Mouse (Mus musculus) cerebellum, adult 11 months (tissue): Measurements from ENCODE around the gene Relb.
"Not testable (repeated sequence)": the region's sequence is repeated elsewhere in the genome, so short reads cannot be mapped to it uniquely, and the experiment has no call there.

Source experiments
- DNase-seq: peaks from one replicate; pipeline ENCODE4 v3.0.0; 2022

Gene Relb

DNA sequence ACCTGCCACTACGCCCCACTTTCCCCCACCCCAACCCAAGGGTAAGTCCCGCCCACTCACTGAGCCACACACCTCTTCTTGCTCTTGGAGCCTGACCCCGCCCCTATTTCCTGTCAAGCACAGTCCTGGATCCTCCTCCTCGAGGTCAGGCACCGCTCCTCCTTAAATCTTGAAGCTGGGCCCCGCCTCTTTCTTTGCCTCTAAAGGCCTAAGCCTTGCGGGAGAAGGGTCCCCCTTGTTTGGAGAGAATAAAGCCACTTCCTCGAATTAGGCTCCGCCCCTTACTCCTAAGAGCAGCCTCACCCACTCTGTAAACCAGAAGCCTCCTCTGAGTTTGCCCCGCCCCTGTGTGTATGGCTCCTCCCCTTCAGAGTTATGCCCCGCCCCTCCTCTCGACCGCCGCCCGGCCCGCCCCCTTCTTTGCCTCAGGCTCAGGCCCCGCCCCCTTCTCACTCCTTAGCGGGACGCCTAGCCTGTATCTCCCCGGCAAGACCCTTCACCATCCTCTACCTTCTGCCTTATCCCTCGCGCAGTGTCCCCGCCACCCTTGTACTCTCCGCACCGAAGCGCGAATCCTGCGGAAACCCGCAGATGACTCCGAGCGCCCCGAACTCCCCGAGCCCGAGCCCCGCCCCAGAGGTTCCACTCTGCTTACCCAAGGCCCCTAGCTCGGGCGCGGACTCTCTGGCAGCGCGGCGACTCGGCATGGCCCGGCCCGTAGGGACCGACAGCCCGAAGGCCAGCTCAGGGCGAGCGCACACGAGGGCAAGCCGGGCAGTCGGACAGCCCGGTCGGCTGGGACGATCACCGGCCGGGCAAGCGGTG lies 490 bp downstream of the Relb start:
- DNase-seq, result peak; percentile 75

DNA sequence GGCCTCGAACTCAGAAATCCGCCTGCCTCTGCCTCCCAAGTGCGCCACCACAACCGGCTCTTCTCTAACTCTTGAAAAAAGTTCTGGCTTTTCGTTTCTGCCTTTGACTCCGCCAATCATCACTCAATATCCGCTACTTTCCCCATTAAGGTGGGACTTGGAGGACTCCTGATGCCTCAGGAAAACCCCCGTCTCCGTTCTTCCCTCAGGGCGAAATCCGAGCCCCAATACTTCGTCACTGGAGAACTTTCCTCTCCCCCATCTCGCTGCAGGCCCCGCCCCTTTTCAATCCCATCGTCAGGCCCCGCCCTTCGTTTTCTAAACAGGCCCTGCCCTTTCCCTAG lies 1.1 kb downstream of the Relb start:
- DNase-seq, result no peak

DNA sequence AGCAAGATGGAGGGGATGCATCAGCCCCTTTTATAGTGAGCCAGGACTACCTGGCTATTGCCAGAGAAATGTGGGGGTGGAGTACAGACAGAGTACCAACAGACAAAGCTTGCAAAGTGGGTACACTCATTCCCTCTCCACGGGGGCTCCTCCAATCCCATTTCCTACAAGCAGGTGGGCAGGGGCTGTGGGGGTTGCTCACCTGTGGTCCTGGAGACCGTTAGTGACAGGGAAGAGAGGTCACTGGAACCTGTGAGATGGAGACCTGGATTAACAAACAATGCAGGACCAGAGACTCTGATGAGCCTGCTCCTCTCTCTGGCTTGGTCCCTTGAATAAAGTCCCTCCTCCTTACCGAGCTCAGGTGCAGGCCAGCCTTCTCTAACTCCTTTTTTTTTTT lies 1.5 kb downstream of the Relb start:
- no peak for DNase-seq

DNA sequence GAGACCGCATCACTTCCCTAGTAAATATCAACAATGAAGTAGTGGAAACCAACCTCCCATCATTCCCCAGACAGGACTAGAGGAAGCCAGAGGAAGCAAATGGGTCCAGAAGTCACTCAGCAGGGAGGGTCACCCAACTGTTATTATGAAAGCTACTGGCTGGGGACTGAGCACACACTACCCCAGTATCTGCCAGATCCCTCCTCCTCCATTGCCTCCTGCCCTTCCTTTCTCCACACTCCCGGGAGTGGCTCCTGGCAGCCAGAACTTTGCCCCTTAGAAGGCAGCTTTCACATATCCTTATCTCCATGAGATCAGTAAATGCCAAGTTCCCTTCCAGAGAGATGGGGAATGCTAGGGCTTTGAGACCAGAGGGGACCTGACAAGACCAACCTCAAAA lies 5.8 kb downstream of the Relb start:
- DNase-seq, result no peak

DNA sequence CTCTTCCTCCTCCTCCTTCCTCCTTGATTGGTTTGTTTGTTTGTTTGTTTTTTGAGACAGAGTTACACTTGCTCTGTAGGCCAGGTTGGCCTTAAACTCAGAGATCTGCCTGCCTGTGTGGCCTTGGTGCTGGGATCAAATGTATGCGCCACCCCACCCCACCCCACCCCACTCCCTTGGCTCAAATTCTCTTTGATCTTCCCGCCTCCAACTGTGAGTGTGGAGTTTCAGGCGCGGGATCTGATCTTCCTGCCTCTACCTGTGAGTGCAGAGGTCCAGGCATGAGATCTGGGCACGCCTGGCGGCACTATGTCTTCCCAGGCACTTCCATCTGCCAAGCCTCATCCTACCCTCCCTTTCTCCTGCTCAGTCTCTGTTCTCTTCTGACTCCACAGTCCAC lies 7.0 kb downstream of the Relb start:
- no peak for DNase-seq

DNA sequence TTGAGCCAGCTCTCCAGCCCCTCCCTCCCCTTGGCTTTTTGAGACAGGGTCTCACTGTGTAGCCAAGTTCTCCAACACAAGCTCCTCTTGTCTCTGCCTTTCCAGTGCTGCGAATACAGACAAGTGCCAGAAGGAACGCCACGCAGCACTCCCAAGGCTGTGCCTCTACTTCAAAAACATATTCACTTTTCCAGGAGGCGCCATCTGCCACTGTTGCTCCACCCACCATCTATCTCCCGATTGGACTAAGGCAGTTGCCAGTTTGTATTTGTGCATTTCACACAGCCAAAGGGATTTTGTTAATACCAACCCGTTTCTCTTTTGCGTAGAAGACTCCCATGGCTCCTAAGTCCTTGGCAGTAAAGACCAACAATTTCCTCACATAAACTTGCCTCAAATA lies 8.4 kb downstream of the Relb start:
- DNase-seq, result no peak

DNA sequence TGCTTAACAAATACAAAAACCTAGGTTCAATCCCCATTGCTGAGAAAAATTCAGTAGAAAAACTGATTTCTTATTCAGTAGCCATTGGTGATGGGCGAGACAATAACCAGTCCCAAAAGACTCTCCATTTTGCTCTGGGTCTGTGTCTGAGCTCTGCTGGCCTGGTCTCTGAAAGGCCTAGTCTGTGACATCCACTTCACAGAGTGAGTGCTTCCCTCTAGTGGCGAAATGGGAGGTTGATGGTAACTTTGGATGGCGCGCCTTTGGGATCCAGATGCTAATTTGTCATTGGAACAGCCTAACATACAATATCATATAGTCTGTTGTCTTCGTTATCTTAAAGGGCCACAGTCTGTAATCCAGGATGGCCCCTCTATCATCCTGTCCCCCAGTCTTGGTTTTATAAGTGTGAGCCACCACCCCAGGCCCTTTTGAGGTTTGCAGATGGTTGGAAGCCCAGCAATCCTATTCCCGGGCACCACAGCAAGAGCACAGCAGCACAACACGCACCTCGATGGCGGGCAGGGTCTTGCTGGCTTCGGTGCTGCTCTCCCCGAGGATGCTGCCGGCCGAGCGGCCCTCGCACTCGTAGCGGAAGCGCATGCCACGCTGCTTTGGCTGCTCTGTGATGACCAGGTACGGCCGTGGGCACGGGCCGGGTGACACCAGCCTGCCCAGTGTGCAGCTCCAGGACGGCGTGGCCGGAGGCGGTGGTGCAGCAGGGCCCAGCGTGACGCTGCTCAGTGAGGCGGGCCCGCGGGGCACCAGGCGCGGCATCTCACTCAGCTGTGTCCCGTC lies 10.0 kb downstream of the Relb start:
- peak; percentile 66 for DNase-seq

DNA sequence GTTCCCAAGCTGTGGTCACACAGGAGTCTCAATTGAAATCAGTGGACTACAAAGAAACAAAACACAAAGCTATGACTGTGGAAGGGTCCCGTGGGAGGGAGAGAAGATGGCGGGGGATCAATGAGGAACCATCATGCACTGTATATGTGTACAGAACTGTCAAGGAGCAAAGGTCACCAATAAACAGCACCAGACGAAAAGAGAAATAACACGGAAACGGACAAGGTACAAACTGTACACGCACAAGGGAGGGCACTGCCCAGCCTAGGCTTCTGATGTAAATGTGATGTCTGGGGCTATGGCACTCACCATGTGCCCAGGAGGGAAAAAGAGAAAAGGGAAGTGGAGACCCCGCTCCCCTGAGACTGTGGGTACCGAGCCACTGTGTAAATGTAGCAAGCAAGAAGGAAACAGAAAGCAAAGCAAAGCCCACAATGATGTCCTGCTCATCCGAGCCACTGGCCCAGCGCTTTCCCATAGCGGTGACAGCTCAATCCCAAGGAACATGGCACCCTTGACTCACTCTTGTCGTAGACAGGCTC lies 14.1 kb downstream of the Relb start:
- DNase-seq, result no peak

DNA sequence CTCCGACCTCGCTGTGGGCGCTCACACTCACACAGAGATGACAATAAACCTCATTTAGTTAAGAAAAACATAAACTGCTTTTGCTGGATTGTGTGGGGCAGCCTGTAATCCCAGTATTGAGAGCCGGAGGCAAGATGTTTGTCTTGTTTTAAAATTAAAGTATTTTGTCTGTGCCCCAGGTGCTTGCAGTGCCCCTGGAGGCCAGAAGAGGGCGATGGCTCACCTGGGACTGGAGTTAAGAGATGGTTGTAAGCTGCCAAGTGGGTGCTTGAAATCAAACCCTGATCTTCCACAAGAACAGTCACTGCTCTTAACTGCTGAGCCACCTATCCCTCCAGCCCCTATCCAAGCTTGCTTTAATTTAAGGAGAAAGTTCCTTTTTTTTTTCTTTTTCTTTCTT lies 18.3 kb downstream of the Relb start:
- DNase-seq, result no peak

DNA sequence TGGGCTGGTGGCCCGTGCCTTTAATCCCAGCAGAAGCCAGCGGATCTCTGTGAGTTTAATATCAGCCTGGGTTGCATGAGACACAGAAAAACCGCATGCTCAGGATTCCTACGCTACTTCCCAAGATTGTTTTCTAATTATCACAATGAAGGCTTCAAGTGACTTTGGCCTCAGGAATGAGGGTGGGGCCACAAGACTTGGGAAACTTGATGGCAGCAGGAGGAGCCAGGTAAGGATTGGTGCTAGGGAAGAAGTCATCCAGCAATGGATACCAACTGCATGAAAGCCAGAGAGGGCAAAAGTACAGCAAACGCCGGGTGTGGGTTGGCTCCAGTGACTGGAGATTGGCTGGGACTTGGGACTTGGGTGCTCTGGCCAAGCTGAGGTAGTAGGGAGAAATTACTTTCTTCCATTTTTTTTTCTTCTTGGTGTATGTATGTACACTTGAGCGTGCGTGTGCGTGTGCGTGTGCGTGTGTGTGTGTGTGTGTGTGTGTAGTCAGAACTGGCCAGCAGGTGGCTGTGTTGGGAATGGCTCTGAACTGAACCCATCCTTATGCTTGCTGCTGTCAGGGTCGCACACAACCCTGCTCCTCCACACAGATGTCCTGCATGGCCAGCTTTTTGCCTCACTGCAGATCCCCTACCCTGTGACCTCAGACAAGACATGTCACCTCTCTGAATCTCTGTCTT lies 19.5 kb downstream of the Relb start:
- DNase-seq, result no peak

DNA sequence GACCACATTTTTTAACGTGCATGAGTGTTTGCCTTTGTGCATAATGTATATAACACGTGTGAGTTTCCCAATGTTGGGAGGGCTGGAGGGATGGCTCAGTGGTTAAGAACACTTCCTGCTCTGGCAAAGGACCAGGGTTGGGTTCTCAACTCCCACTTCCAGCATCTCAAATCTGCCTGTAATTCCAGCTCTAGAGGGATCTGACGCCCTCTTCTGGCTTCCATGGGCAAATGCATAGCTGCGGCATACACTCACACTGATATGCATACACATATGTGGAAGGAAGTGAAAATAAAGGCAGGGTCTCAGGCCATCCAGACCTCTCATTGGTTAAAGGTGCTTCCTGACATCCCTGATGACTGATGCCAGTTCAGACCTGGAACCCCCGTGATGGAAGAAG lies 21.9 kb downstream of the Relb start:
- no peak for DNase-seq

DNA sequence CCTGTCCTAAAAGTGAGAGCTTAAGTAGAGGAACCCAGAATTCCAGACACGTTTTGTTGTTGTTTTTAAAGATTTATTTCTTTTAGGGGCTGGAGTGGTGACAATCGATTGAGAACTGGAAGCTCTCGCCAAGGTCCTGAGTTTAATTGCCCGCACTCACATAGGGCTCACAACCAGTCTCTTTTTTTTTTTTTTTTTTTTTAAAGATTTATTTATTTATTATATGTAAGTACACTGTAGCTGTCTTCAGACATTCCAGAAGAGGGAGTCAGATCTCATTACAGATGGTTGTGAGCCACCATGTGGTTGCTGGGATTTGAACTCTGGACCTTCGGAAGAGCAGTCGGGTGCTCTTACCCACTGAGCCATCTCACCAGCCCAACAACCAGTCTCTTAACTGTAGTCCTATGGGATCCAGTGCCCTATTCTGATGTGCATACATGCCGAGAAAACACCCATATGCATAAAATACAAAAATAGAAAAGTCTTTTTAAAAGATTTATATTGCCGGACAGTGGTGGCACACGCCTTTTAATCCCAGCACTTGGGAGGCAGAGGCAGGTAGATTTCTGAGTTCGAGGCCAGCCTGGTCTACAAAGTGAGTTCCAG lies 24.5 kb downstream of the Relb start:
- DNase-seq, result not testable (repeated sequence)

DNA sequence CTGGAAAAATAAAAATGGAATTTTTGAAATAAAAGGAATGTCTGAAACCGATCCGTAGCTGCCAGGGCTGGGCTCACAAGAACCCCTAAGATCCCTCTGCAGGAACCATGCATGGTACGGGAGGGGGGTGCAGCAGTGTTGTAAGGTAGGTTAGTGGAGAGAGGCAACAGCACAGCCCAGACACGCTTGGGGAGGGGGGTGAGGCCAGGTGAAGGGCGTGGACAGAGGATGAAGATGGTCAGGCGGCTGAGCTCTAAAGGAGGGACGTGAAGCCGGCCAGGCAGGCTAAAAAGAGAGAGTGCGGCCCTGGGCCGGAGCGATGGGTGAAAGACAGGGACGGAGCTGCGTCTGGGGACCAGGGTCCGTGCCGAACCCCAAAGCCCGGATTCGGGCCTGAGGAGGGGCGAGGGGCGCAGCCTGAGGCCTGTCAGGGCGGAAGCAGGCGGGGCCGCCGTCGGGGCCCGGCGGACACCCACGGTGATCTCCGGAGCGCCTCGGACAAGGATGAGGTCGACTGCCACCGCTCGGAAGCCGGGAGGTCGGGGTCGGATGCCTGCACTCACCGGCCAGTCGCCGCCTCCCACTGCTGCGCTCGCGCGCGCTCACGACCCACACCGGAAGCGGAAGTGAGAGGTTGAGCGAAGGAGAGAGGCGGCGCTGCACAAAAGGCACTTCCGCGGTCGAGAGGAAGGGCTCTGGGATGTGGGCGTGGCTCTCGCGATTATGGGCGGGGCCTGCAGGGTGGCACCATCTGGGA lies 25.2 kb downstream of the Relb start, which contains the start of gene Clasrp:
Gene Clasrp, minus strand, starts transcription at position 638 of the 757 bp plus-strand sequence.
- DNase-seq, result peak; percentile 94

DNA sequence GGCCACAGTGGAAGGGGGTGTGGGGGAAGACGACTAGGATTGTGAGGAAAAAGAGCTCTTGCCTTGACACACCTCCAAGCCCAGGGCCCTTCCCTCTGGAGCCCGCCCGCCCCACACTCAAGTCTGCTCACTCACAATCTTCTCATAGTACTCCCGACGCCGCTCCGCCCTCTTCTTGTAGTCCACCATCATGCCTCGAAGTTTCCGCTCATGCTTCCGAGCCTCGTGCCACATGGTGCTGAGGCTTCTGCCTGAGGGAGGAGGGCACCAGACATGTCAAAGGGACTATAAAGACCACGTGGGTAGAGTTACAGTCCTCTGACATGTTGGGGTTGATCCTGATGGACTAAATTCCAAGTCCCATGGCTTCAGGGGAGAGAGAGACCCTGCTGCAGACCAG lies 26.2 kb downstream of the Relb start:
- no peak for DNase-seq

DNA sequence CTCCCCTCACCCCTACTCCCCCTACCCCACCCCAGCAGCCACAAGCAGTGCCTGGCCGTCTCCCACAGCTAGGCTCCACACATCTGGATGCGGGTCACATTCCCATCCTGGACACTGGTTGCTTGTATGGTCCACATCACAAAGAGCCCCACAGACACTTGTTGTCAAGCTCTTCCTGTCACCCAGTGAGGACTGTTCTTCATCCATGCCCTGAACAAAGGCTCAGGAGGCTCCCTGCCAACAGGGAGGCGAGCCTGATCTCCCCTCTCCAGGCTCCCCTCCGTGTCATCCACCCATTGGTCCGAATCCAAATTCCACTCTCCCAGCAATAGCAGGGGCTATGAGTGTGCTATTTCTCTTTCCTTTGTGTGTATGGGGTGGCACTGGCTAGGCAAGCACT lies 28.7 kb downstream of the Relb start:
- no peak for DNase-seq

DNA sequence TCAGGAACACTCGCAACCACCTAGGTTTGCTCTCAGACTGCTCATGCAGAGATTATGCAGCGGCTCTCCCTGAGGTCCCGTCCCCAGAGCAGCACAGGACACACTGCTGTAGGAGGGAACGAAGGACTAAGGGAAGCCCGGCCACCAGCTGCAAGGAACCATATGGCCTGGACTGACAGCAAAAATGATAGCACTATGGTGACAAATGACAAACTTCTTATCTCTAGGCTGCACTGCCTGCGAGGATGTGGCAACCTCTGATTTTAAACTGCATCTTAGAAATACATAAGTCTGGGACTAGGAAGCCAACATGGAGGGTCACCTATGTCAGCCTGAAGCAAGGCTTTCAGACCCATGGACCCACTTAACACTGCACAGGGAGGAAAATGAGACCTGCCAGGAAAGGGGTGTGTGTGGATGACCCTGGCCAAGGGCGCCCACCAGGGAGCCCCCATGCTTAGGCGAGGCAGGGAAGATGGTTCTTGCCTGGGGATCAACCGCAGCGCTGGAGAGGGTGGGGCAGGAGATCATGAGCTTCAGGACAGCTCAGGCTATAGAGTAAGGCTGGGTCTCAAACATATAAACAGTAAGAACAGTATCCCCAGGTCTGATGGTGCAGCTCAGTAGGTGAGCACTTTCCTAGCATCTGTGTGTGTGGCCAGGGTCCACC lies 36.0 kb downstream of the Relb start:
- DNase-seq, result no peak

DNA sequence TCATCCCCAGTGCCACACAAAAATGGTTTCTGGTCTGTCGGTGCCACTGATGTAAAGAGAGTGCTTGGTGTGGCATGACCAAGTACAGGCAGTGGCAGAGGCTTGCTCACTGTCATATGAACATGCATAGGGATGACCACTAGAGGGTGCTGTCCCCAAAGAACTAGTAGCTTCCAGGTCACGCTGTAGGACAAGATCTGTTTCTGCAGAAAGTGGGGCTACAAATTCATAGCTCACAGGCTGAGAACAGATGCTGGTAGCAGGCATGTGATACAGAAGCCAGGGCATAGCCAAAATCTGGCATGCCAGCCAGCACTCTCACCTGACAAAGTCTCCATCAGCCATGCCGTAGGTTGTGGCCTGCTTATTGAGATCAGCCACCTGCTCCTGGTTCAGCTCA lies 39.3 kb downstream of the Relb start:
- DNase-seq, result peak; percentile 82

DNA sequence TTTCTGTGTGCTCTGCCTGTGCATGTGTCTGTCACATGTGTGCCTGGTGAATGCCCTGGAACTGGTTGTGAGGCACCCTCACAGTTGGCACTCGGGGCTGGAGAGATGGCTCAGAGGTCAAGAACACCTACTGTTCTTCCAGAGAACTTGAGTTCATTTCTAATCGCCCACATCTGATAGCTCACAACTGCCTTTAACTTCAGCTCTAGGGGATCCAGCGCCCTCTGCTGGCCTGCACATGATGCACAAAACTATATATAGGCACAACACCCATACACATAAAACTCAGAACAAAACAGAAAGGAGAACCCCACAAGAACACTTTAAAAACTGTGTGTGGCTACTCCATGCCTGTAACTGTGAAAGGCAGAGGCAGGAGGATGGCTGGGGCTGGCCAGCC lies 40.0 kb downstream of the Relb start:
- no peak for DNase-seq

DNA sequence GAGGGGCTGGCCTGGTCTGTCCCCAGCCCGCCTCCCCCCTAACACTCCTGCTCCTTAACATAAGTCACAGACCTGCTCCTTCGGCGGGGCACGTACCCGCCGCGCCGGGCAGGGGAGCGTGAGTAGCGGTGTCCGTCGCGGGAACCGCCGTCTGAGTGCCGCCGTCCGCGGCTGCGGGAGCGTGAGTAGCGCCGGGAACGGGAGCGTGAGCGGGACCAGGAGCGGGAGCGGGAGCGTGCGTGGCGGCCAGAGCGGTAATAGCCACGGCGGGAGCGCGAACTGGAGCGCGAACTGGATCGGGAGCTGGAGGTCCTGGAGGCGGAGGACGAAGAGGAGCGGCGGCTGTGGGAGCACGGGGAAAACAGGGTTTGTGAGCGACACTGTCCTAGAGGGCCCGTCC lies 43.0 kb downstream of the Relb start:
- DNase-seq, result no peak

DNA sequence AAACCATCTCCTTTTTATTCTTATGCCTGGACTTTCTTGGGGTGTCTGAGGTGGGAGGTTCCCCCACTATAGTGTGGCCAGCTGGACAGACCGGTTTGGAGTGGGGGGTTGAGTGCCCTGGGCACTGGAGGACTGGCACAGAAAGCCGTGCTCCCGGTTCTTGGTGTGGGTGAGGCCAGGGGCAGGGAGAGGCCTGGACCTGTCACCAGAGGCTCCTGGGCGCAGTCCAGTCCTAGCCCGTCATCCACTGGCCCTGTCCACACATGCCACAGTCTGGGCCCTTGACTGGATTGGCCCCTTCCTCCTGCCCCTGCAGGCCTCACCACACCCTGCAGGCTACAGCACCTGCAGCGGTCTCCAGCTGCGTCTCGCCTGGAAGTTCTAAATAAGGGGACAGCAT lies 48.6 kb downstream of the Relb start:
- DNase-seq, result no peak

DNA sequence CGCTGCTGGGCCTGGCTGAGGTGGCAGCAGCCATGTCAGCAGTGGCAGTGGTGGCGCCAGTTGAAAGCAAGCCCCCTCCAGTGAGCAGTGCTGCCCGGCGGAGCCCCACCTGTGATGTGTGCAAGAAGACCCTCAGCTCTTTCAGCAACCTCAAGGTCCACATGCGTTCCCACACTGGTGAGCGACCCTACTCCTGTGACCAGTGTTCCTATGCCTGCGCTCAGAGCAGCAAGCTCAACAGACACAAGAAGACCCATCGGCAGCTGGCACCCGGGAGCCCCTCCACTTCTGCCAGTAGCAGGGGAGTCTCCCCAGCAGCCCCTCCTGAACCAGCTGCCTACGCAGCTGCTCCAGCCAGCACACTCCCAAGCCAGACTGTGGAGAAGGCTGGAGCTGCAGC lies 49.5 kb downstream of the Relb start:
- no peak for DNase-seq

DNA sequence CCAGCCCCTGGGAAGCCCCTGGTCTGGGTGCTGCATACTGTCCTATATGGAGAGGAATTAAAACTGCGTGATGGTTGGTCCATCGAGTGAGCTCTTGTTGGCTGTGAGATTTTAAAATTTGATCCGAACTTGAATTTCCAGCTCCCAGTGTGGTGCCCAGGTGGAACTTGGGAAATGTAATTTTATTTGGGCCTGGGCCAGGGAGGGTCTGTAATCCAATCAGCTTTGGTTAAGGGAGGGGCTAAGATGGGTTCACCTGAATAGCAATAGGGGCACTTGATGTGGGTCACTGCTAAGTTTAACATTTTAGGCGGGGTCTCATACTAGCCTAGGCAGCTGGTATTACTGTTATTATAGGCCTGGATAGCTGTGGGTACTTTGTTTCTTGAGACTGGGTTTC lies 50.8 kb downstream of the Relb start:
- no peak for DNase-seq
